Comparison of ENCODE assay signal across 8 mouse cellular contexts in genomic region chr8:84009876-84010275, GRCm38 (mm10). TPM values are rescaled to one million over a fixed set of nuclear protein-coding genes. Genes with fewer than 3 reads are reported as not detected.
A peak's percentile ranks its signal among the peaks of the same experiment; 100 is the strongest.
DNase-seq lines count a peak whose midpoint lies in the region; ATAC-seq and TF ChIP-seq lines count a peak whose summit lies in the region.

No protein-coding gene starts in this region.

- DNase-seq in spleen, adult 18-20 months, result peak; percentile 56 to 85
- no peak for DNase-seq in spleen, adult 12 weeks (ENCODE audit: low spot score)
- peak; percentile 87 for DNase-seq in embryo, embryonic 9.5 days (ENCODE audit: extremely low spot score)
- DNase-seq in heart, adult 2 months, result peak; percentile 87 to 92
- DNase-seq in liver, embryonic 13.5 days, result peak; percentile 34

- peak overlapping the region; percentile 82 for H3K4me2 ChIP-seq in kidney, embryonic 16.5 days (replicated peaks; ENCODE audit: low read depth, low read length)
- no peak overlapping the region for H3K4me2 ChIP-seq in liver, embryonic 13.5 days
- H3K4me2 ChIP-seq in neural tube, embryonic 12.5 days (replicated peaks), result no peak overlapping the region

- H3K79me2 ChIP-seq in heart, adult 2 months (replicated peaks; ENCODE audit: control insufficient read depth, insufficient read depth, low read length), result no peaks in the 10 kb centered on the region

- no peak overlapping the region for H3K9ac ChIP-seq in heart, adult 2 months (ENCODE audit: low read depth, low read length)
- H3K9ac ChIP-seq in kidney, embryonic 16.5 days (replicated peaks; ENCODE audit: low read length), result no peak overlapping the region
- H3K9ac ChIP-seq in liver, embryonic 13.5 days, result no peak overlapping the region
- no peak overlapping the region for H3K9ac ChIP-seq in neural tube, embryonic 12.5 days

- H3K4me3 ChIP-seq in heart, adult 2 months, result no peak overlapping the region
- H3K4me3 ChIP-seq in kidney, embryonic 16.5 days (ENCODE audit: low read length), result 0 out of 2 replicates have a peak overlapping the region, but pooled peaks have one; percentile 59
- no peak overlapping the region for H3K4me3 ChIP-seq in liver, embryonic 13.5 days (replicated peaks)
- H3K4me3 ChIP-seq in neural tube, embryonic 12.5 days, result no peak overlapping the region
- no peak overlapping the region for H3K4me3 ChIP-seq in testis, adult 2 months (ENCODE audit: control insufficient read depth, low read depth, low read length)

- no peak; the same call in 1 of the 2 replicates for TF ChIP-seq CTCF in heart, adult 2 months (IDR thresholded peaks at IDR 0.05)
- peak; percentile 92 for TF ChIP-seq CTCF in testis, adult 2 months (IDR thresholded peaks at IDR 0.05; ENCODE audit: control insufficient read depth, insufficient read depth, insufficient replicate concordance, low read depth, low read length)

- ATAC-seq in kidney, embryonic 16.5 days (ENCODE audit: low FRiP score, low TSS enrichment), result peak; percentile 43; the same call in 1 of the 2 replicates
- ATAC-seq in liver, embryonic 13.5 days (ENCODE audit: low read depth), result no peak
- ATAC-seq in neural tube, embryonic 12.5 days (ENCODE audit: low FRiP score, low read depth), result 0 out of 2 replicates have a peak, but pooled peaks have one; percentile 14

- intact Hi-C loops in heart, adult 2 months (cut with DNase I), result loop anchor here (1.0 to 2.0 kb wide), 3 partner anchors 15 to 347 kb away; partner anchors contain the start of gene Rfx1

- peaks cover 2% of the 10 kb centered on the region; the same call in 1 of the 2 replicates for H3K27me3 ChIP-seq in heart, adult 2 months (ENCODE audit: control insufficient read depth, insufficient read depth, low read length)
- H3K27me3 ChIP-seq in kidney, embryonic 16.5 days (ENCODE audit: insufficient read depth, low read length), result peaks cover 36% of the 10 kb centered on the region
- H3K27me3 ChIP-seq in liver, embryonic 13.5 days, result peaks cover 52% of the 10 kb centered on the region
- H3K27me3 ChIP-seq in neural tube, embryonic 12.5 days (replicated peaks), result peaks cover 37% of the 10 kb centered on the region
- no peaks in the 10 kb centered on the region for H3K27me3 ChIP-seq in testis, adult 2 months (ENCODE audit: control insufficient read depth, insufficient read depth, low read length)

- H3K27ac ChIP-seq in heart, adult 2 months, result no peak overlapping the region
- H3K27ac ChIP-seq in kidney, embryonic 16.5 days (ENCODE audit: low read length), result no peak overlapping the region
- H3K27ac ChIP-seq in liver, embryonic 13.5 days, result no peak overlapping the region
- no peak overlapping the region for H3K27ac ChIP-seq in neural tube, embryonic 12.5 days
- H3K27ac ChIP-seq in testis, adult 2 months (ENCODE audit: control insufficient read depth, insufficient read depth, low read depth, low read length), result no peak overlapping the region

- 0 out of 2 replicates have a peak, but pooled peaks have one; percentile 45 for TF ChIP-seq EP300 in heart, adult 2 months (IDR thresholded peaks at IDR 0.05; ENCODE audit: insufficient read depth, low read depth, low read length)

- H3K36me3 ChIP-seq in heart, adult 2 months (ENCODE audit: control insufficient read depth, insufficient read depth, low read length), result no peaks in the 10 kb centered on the region
- H3K36me3 ChIP-seq in kidney, embryonic 16.5 days (ENCODE audit: insufficient read depth, low read length), result no peaks in the 10 kb centered on the region
- H3K36me3 ChIP-seq in liver, embryonic 13.5 days, result no peaks in the 10 kb centered on the region
- no peaks in the 10 kb centered on the region for H3K36me3 ChIP-seq in neural tube, embryonic 12.5 days
- H3K36me3 ChIP-seq in testis, adult 2 months (ENCODE audit: control insufficient read depth, insufficient read depth, low read length), result no peaks in the 10 kb centered on the region

- WGBS in heart, adult 2 months, result 2% methylated on average over 11 of the region's 11 CpGs
- WGBS in kidney, embryonic 16.5 days, result 2% methylated on average over 11 of the region's 11 CpGs
- 2% methylated on average over 11 of the region's 11 CpGs for WGBS in liver, embryonic 13.5 days (ENCODE audit: insufficient replicate concordance)
- WGBS in neural tube, embryonic 12.5 days, result 2% methylated on average over 11 of the region's 11 CpGs

- TF ChIP-seq POLR2A in heart, adult 2 months (IDR thresholded peaks at IDR 0.05; ENCODE audit: insufficient read depth, low read depth, low read length), result no peak
- TF ChIP-seq POLR2A in testis, adult 2 months (IDR thresholded peaks at IDR 0.05; ENCODE audit: control insufficient read depth, low read depth, low read length), result no peak

- no peaks in the 10 kb centered on the region for H3K9me3 ChIP-seq in kidney, embryonic 16.5 days (ENCODE audit: low read length)
- no peaks in the 10 kb centered on the region for H3K9me3 ChIP-seq in liver, embryonic 13.5 days (replicated peaks)
- H3K9me3 ChIP-seq in neural tube, embryonic 12.5 days, result no peaks in the 10 kb centered on the region

- H3K4me1 ChIP-seq in heart, adult 2 months (ENCODE audit: control insufficient read depth, insufficient read depth, low read length), result peaks cover 4% of the 10 kb centered on the region
- peaks cover 29% of the 10 kb centered on the region for H3K4me1 ChIP-seq in kidney, embryonic 16.5 days (ENCODE audit: insufficient read depth, low read length)
- H3K4me1 ChIP-seq in liver, embryonic 13.5 days (replicated peaks), result peaks cover 30% of the 10 kb centered on the region
- H3K4me1 ChIP-seq in neural tube, embryonic 12.5 days, result peaks cover 27% of the 10 kb centered on the region
- peaks cover 29% of the 10 kb centered on the region for H3K4me1 ChIP-seq in testis, adult 2 months (ENCODE audit: control insufficient read depth, insufficient read depth, low read length)

RNA-seq across cellular contexts. Expression of gene 2210011C24Rik, which starts 2.1 kb away (rescaled TPM):
- total RNA-seq in heart, adult 2 months (2021), result 1 to 10 TPM; 2.2 to 3.7 TPM
- polyA plus RNA-seq in heart, adult 2 months (2012; rRNA removed), result 0.64 and 1.2 TPM in 2 replicates
- 7.5 and 9.0 TPM in 2 replicates for polyA plus RNA-seq in kidney, embryonic 16.5 days (2015; fragmentation: Nextera tagmentation; extraction: Ambion mirVana)
- polyA plus RNA-seq in liver, embryonic 13.5 days (2015; fragmentation: Nextera tagmentation; extraction: Ambion mirVana), result not detected in 2 replicates
- polyA plus RNA-seq in neural tube, embryonic 12.5 days (2016; fragmentation: Nextera tagmentation; extraction: Ambion mirVana), result 0.54 TPM in 1 of 2 replicates, not detected in the other
- 10.9 and 15.1 TPM in 2 replicates for polyA plus RNA-seq in testis, adult 2 months (2012; rRNA removed)

RNA-seq across cellular contexts. Expression of gene 1700067K01Rik, which starts 8.6 kb away (rescaled TPM):
- total RNA-seq in heart, adult 2 months (2021), result under 1 TPM in 1 of 2 experiments, not detected in 1; 0.26 TPM
- polyA plus RNA-seq in heart, adult 2 months (2012; rRNA removed), result 0.16 and 0.50 TPM in 2 replicates
- 0.51 and 1.1 TPM in 2 replicates for polyA plus RNA-seq in kidney, embryonic 16.5 days (2015; fragmentation: Nextera tagmentation; extraction: Ambion mirVana)
- polyA plus RNA-seq in liver, embryonic 13.5 days (2015; fragmentation: Nextera tagmentation; extraction: Ambion mirVana), result 0.38 and 0.57 TPM in 2 replicates
- 0.83 and 0.95 TPM in 2 replicates for polyA plus RNA-seq in neural tube, embryonic 12.5 days (2016; fragmentation: Nextera tagmentation; extraction: Ambion mirVana)
- 38.1 and 43.2 TPM in 2 replicates for polyA plus RNA-seq in testis, adult 2 months (2012; rRNA removed)

RNA-seq across cellular contexts. Expression of gene Palm3, which starts 11.4 kb away (rescaled TPM):
- under 1 TPM; 0.20 to 0.26 TPM for total RNA-seq in heart, adult 2 months (2021)
- polyA plus RNA-seq in heart, adult 2 months (2012; rRNA removed), result 0.21 TPM in 1 of 2 replicates, not detected in the other
- polyA plus RNA-seq in kidney, embryonic 16.5 days (2015; fragmentation: Nextera tagmentation; extraction: Ambion mirVana), result 15.5 and 16.7 TPM in 2 replicates
- 0.06 and 0.27 TPM in 2 replicates for polyA plus RNA-seq in liver, embryonic 13.5 days (2015; fragmentation: Nextera tagmentation; extraction: Ambion mirVana)
- 10.2 and 10.8 TPM in 2 replicates for polyA plus RNA-seq in neural tube, embryonic 12.5 days (2016; fragmentation: Nextera tagmentation; extraction: Ambion mirVana)
- polyA plus RNA-seq in testis, adult 2 months (2012; rRNA removed), result 1.2 and 1.9 TPM in 2 replicates

RNA-seq across cellular contexts. Expression of gene Samd1, which starts 12.4 kb away (rescaled TPM):
- total RNA-seq in heart, adult 2 months (2021), result 10 to 100 TPM; 21.6 to 29.9 TPM
- polyA plus RNA-seq in heart, adult 2 months (2012; rRNA removed), result 29.7 and 32.1 TPM in 2 replicates
- polyA plus RNA-seq in kidney, embryonic 16.5 days (2015; fragmentation: Nextera tagmentation; extraction: Ambion mirVana), result 9.4 and 11.6 TPM in 2 replicates
- polyA plus RNA-seq in liver, embryonic 13.5 days (2015; fragmentation: Nextera tagmentation; extraction: Ambion mirVana), result 5.8 and 6.9 TPM in 2 replicates
- 9.7 and 9.8 TPM in 2 replicates for polyA plus RNA-seq in neural tube, embryonic 12.5 days (2016; fragmentation: Nextera tagmentation; extraction: Ambion mirVana)
- 13.7 and 15.3 TPM in 2 replicates for polyA plus RNA-seq in testis, adult 2 months (2012; rRNA removed)

RNA-seq across cellular contexts. Expression of gene Il27ra, which starts 32.5 kb away (rescaled TPM):
- 1 to 10 TPM; 3.2 to 3.7 TPM for total RNA-seq in heart, adult 2 months (2021)
- polyA plus RNA-seq in heart, adult 2 months (2012; rRNA removed), result 4.1 and 4.6 TPM in 2 replicates
- 2.9 TPM in 2 replicates for polyA plus RNA-seq in kidney, embryonic 16.5 days (2015; fragmentation: Nextera tagmentation; extraction: Ambion mirVana)
- 0.72 and 1.1 TPM in 2 replicates for polyA plus RNA-seq in liver, embryonic 13.5 days (2015; fragmentation: Nextera tagmentation; extraction: Ambion mirVana)
- 0.28 and 0.29 TPM in 2 replicates for polyA plus RNA-seq in neural tube, embryonic 12.5 days (2016; fragmentation: Nextera tagmentation; extraction: Ambion mirVana)
- polyA plus RNA-seq in testis, adult 2 months (2012; rRNA removed), result 0.08 and 0.12 TPM in 2 replicates

Comparison
In these comparisons a context has a peak if more than half of its experiments do, and no peak if none do; other contexts are left out.
1. RNA of gene 1700067K01Rik, which starts 8.6 kb away (polyA plus RNA-seq): 38.1 to 43.2 TPM in testis, adult 2 months; 0.51 to 1.1 TPM in kidney, embryonic 16.5 days, 0.83 to 0.95 TPM in neural tube, embryonic 12.5 days, 0.38 to 0.57 TPM in liver, embryonic 13.5 days and 0.16 to 0.50 TPM in heart, adult 2 months; every median in the first group is over 10 times any median in the second.